Mouse (Mus musculus) adrenal gland, postnatal 10 days (tissue): ENCODE measurements at regions not wholly inside any gene's neighbourhood (a gene's known extent, or its start where the extent isn't known, plus 50 kb on each side); places are given as distances from the start of the nearest gene placed in this dataset.

Experiments used
- DNase-seq: peaks from one replicate; pipeline ENCODE4 v3.0.0; 2021; ENCODE audit warnings: mixed read lengths

- DNase-seq = no peak
These were observed 422.8 kb upstream of the Adgrl2 start for GRCm38 (mm10) chr3:149413114-149413513.

GRCm38 (mm10) chr3:149410518-149410917 lies 420.2 kb upstream of the Adgrl2 start:
- no peak for DNase-seq

- DNase-seq = no peak
These were observed 418.5 kb upstream of the Adgrl2 start for GRCm38 (mm10) chr3:149408858-149409257.

GRCm38 (mm10) chr3:149405872-149406271 lies 415.5 kb upstream of the Adgrl2 start:
- no peak for DNase-seq

GRCm38 (mm10) chr3:149404691-149405090 lies 414.3 kb upstream of the Adgrl2 start:
- no peak for DNase-seq

GRCm38 (mm10) chr3:149402496-149402895 lies 412.1 kb upstream of the Adgrl2 start:
- no peak for DNase-seq

- DNase-seq = no peak
These were observed 404.7 kb upstream of the Adgrl2 start for GRCm38 (mm10) chr3:149395082-149395481.

GRCm38 (mm10) chr3:149393317-149394172 lies 403.2 kb upstream of the Adgrl2 start:
- no peak for DNase-seq

GRCm38 (mm10) chr3:149392164-149392563 lies 401.8 kb upstream of the Adgrl2 start:
- DNase-seq = no peak

- DNase-seq = no peak
These were observed 397.2 kb upstream of the Adgrl2 start for GRCm38 (mm10) chr3:149387537-149387936.

GRCm38 (mm10) chr3:149386027-149386426 lies 395.7 kb upstream of the Adgrl2 start:
- no peak for DNase-seq

- DNase-seq = no peak
These were observed 395.0 kb upstream of the Adgrl2 start for GRCm38 (mm10) chr3:149385336-149385735.

GRCm38 (mm10) chr3:149381559-149382245 lies 391.3 kb upstream of the Adgrl2 start:
- DNase-seq = peak; percentile 75

- peak; percentile 17 for DNase-seq
These were observed 390.7 kb upstream of the Adgrl2 start for GRCm38 (mm10) chr3:149381051-149381450.

GRCm38 (mm10) chr3:149379866-149380472 lies 389.6 kb upstream of the Adgrl2 start:
- DNase-seq = no peak

- no peak for DNase-seq
These were observed 389.0 kb upstream of the Adgrl2 start for GRCm38 (mm10) chr3:149379249-149379865.

GRCm38 (mm10) chr3:149371439-149371838 lies 381.1 kb upstream of the Adgrl2 start:
- DNase-seq = no peak

- DNase-seq = no peak
These were observed 380.3 kb upstream of the Adgrl2 start for GRCm38 (mm10) chr3:149370517-149371227.

GRCm38 (mm10) chr3:149367888-149368287 lies 377.5 kb upstream of the Adgrl2 start:
- DNase-seq = no peak

- DNase-seq = no peak
These were observed 369.8 kb upstream of the Adgrl2 start for GRCm38 (mm10) chr3:149360164-149360563.

- no peak for DNase-seq
These were observed 368.3 kb upstream of the Adgrl2 start for GRCm38 (mm10) chr3:149358570-149359193.
